Mouse (Mus musculus) gastrocnemius, adult 18-20 months (tissue): Measurements from ENCODE around the gene Il25. TPM values are rescaled to one million over a fixed set of nuclear protein-coding genes. Genes with fewer than 3 reads are reported as not detected.

Experiments
- microRNA-seq: library from miRNA; unstranded; fragments of <30 nt; microRNA quantifications from one replicate; pipeline ENCODE4 v1.2.0, GENCODE M21; 2021
- total RNA-seq, 2 experiments: library from RNA; stranded (reverse); gene quantifications; 2 replicates each; pipeline ENCODE4 v1.2.3; 2021

Gene Il25
- total RNA-seq, 2 experiments from 2014 or later = not detected

Small RNA genes within 50 kb of the gene (microRNA-seq; reads per million reads assigned to microRNA genes)
- 3.1 reads per million for gene Mir208a
- gene Mir208b = 51.5 reads per million, percentile 50 among the genes with 10 or more reads in this experiment

Other genes starting within 250 kb of the Il25 start
- 10 to 100 TPM in 1 of 2 experiments, 1 to 10 TPM in 1; 7.8 to 10.6 TPM for gene 1700123O20Rik, start 246.5 kb upstream of the Il25 start, total RNA-seq
- gene Acin1, start 245.8 kb upstream of the Il25 start, total RNA-seq = 10 to 100 TPM; 62.6 to 72.6 TPM
- gene Gm29776, start 233.9 kb upstream of the Il25 start, total RNA-seq = not detected
- not detected for gene Cebpe, start 220.5 kb upstream of the Il25 start, total RNA-seq
- 10 to 100 TPM; 10.7 to 24.4 TPM for gene Slc7a8, start 150.7 kb upstream of the Il25 start, total RNA-seq
- 1 to 10 TPM; 3.0 to 4.1 TPM for gene Rnf212b, start 118.6 kb upstream of the Il25 start, total RNA-seq
- gene Homez, start 61.7 kb upstream of the Il25 start, total RNA-seq = 1 to 10 TPM; 4.3 to 5.1 TPM
- gene Ppp1r3e, start 55.1 kb upstream of the Il25 start, total RNA-seq = 1 to 10 TPM; 2.4 to 4.5 TPM
- gene Bcl2l2, start 49.3 kb upstream of the Il25 start, total RNA-seq = 10 to 100 TPM; 22.3 to 27.3 TPM
- 1 to 10 TPM; 2.9 to 3.0 TPM for gene Gm20521, start 49.3 kb upstream of the Il25 start, total RNA-seq
- 10 to 100 TPM; 46.1 to 51.0 TPM for gene Pabpn1, start 40.2 kb upstream of the Il25 start, total RNA-seq
- 1 to 10 TPM; 1.2 to 1.3 TPM for gene Slc22a17, start 19.6 kb upstream of the Il25 start, total RNA-seq
- 1 to 10 TPM in 1 of 2 experiments, under 1 TPM in 1; 0.78 to 1.5 TPM for gene Efs, start 6.6 kb upstream of the Il25 start, total RNA-seq
- gene Cmtm5, start 3.6 kb downstream of the Il25 start, total RNA-seq = under 1 TPM in 1 of 2 experiments, not detected in 1; 0.50 TPM
- gene Myh6, start 34.2 kb downstream of the Il25 start, total RNA-seq = 100 to 1,000 TPM; 174 to 189 TPM
- gene Gm17428, start 44.2 kb downstream of the Il25 start, total RNA-seq = not detected
- gene Myh7, start 61.9 kb downstream of the Il25 start, total RNA-seq = 100 to 1,000 TPM; 739 to 933 TPM
- 10 to 100 TPM; 18.4 to 19.0 TPM for gene Ngdn, start 82.8 kb downstream of the Il25 start, total RNA-seq
- 1 to 10 TPM; 4.9 to 5.6 TPM for gene Zfhx2, start 159.6 kb downstream of the Il25 start, total RNA-seq
- gene Thtpa, start 162.1 kb downstream of the Il25 start, total RNA-seq = 10 to 100 TPM; 12.1 to 14.8 TPM
- gene Ap1g2, start 173.9 kb downstream of the Il25 start, total RNA-seq = 1 to 10 TPM; 4.2 to 4.9 TPM
- gene Jph4, start 184.2 kb downstream of the Il25 start, total RNA-seq = under 1 TPM; 0.07 to 0.11 TPM